Mouse (Mus musculus) gastrocnemius, adult 18-20 months (tissue): ENCODE results near the gene Zfp966. TPM values are rescaled to one million over a fixed set of nuclear protein-coding genes. Genes with fewer than 3 reads are reported as not detected.
"Not testable (repeated sequence)": the region's sequence is repeated elsewhere in the genome, so short reads cannot be mapped to it uniquely, and the experiment has no call there.

Experiments used
- DNase-seq: peaks from one replicate; pipeline ENCODE4 v3.0.0; 2021; ENCODE audit warnings: low spot score
- long read RNA-seq, 2 experiments: library from polyadenylated mRNA; stranded (forward); transcript quantifications; one replicate each; pipeline ENCODE4 v2.0.0; 2021
- total RNA-seq, 2 experiments: library from RNA; stranded (reverse); gene quantifications; 2 replicates each; pipeline ENCODE4 v1.2.3; 2021

Gene Zfp966
- 1 to 10 TPM; 5.3 to 6.4 TPM for total RNA-seq
- long read RNA-seq, experiment 1 = 0 reads
- long read RNA-seq, experiment 2, partial matches to known transcripts = 1 of 2 reads
- long read RNA-seq, experiment 2, other reads (novel, unspliced or antisense) = 1 of 2 reads

GRCm38 (mm10) chr2:175931000-175931399 is at the start of gene Zfp966:
Gene Zfp966 (minus strand): TSS chr2:175931100.
- not testable (repeated sequence) for DNase-seq

DNA sequence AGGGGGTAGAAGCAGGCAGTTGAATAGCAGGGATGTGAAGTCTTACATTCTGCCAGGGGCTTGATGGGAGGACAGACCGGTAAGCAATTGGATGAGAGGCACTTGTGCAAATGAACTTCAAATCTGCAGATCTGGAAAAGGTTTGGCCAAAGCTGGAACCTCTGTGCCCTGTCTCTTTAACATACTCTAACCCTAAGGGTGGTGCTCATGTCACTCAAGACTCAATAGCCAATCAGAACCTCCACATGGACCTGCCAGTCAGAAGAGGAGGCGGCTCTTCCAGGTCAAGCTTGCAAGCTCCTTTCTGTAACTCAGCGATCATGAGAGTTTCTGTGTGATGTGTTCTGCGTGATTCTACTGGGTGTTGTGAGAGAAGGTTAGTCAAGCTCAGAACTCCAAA is 34.1 kb upstream of the Zfp966 start, which contains the start of gene Gm2026:
Gene Gm2026 (plus strand): TSS at position 301 of the 400 bp plus-strand sequence.
- not testable (repeated sequence) for DNase-seq

DNA sequence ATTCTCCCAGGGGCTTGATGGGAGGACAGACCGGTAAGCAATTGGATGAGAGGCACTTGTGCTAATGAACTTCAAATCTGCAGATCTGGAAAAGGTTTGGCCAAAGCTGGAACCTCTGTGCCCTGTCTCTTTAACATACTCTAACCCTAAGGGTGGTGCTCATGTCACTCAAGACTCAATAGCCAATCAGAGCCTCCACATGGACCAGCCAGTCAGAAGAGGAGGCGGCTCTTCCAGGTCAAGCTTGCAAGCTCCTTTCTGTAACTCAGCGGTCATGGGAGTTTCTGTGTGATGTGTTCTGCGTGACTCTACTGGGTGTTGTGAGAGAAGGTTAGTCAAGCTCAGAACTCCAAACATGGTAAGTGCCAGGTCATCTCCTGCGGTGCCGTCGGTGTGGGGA is 61.9 kb downstream of the Zfp966 start, which contains the start of gene Gm6710:
Gene Gm6710 (plus strand): TSS at position 196 of the 400 bp plus-strand sequence.
- not testable (repeated sequence) for DNase-seq

Other genes with a start within 250 kb of the Zfp966 start
- not detected for gene Zfp969, start 227.5 kb downstream of the Zfp966 start, total RNA-seq
- not detected for gene Gm2007, start 189.6 kb downstream of the Zfp966 start, total RNA-seq
- 1 to 10 TPM; 5.1 to 7.9 TPM for gene Gm14288, start 130.0 kb downstream of the Zfp966 start, total RNA-seq
- 10 to 100 TPM; 11.4 to 11.6 TPM for gene Gm6710, start 61.9 kb downstream of the Zfp966 start, total RNA-seq
- gene Gm2026, start 34.2 kb upstream of the Zfp966 start, total RNA-seq = 10 to 100 TPM; 19.3 to 20.0 TPM
- gene Gm2004, start 218.7 kb upstream of the Zfp966 start, total RNA-seq = 1 to 10 TPM; 6.8 to 7.2 TPM